Mouse (Mus musculus) hindbrain, embryonic 11.5 days (tissue): Measurements from ENCODE around the gene D630045J12Rik. TPM values are rescaled to one million over a fixed set of nuclear protein-coding genes. Genes with fewer than 3 reads are reported as not detected.

Experiments
- ATAC-seq: fragments of 200-750 bp; cut with Nextera tagmentation; 2 replicates; pipeline ENCODE4 v1.8.0; 2017; ENCODE audit warnings: mild to moderate bottlenecking, moderate TSS enrichment, moderate library complexity; ENCODE audit not compliant: low FRiP score
- DNase-seq: peaks from one replicate; pipeline ENCODE4 v3.0.0-alpha.2; 2015; ENCODE audit warnings: low spot score
- H3K27ac ChIP-seq: fragments of 300-500 bp; sonication (generic); 2 replicates; pipeline ENCODE4 v1.5.1; 2014; ENCODE audit warnings: mild to moderate bottlenecking, low read depth, low read length
- H3K27me3 ChIP-seq: fragments of 300-500 bp; sonication (generic); 2 replicates; pipeline ENCODE4 v1.6.1; 2014; ENCODE audit warnings: mild to moderate bottlenecking, low read length, moderate library complexity, mixed read lengths; ENCODE audit not compliant: control insufficient read depth, insufficient read depth
- H3K36me3 ChIP-seq: fragments of 300-500 bp; sonication (generic); 2 replicates; pipeline ENCODE4 v1.6.1; 2014; ENCODE audit warnings: mild to moderate bottlenecking, low read length, moderate library complexity, mixed read lengths; ENCODE audit not compliant: control insufficient read depth, insufficient read depth
- H3K4me1 ChIP-seq: fragments of 300-500 bp; sonication (generic); replicated peaks from 2 replicates; pipeline ENCODE4 v1.6.1; 2014; ENCODE audit warnings: low read length, mixed read lengths; ENCODE audit not compliant: control insufficient read depth, insufficient read depth
- H3K4me2 ChIP-seq: fragments of 300-500 bp; sonication (generic); replicated peaks from 2 replicates; pipeline ENCODE4 v1.6.1; 2014; ENCODE audit warnings: mild to moderate bottlenecking, low read depth, low read length
- H3K4me3 ChIP-seq: fragments of 300-500 bp; sonication (generic); 2 replicates; pipeline ENCODE4 v1.5.1; 2014; ENCODE audit warnings: low read depth, low read length
- H3K9ac ChIP-seq: fragments of 300-500 bp; sonication (generic); 2 replicates; pipeline ENCODE4 v1.6.1; 2014; ENCODE audit warnings: low read depth, low read length
- H3K9me3 ChIP-seq: fragments of 300-500 bp; sonication (generic); 2 replicates; pipeline ENCODE4 v1.6.1; 2016; ENCODE audit warnings: low read length; ENCODE audit not compliant: control insufficient read depth
- WGBS: fragments of 180-500 bp; shearing (Covaris S2); extraction: QIAGEN DNeasy Blood & Tissue Kit; methylation state at CpG from one replicate; pipeline ENCODE4 v1.1.7; 2014; 5-methylcytosine and 5-hydroxymethylcytosine counted together
- polyA plus RNA-seq: library from polyadenylated mRNA; unstranded; fragments of >200 nt; fragmentation: Nextera tagmentation; extraction: Ambion mirVana; gene quantifications from 2 replicates; pipeline ENCODE4 v1.2.1, GENCODE M21; 2014

The D630045J12Rik gene
- polyA plus RNA-seq, 1 experiment from 2014 or later: 13.2 TPM

DNA sequence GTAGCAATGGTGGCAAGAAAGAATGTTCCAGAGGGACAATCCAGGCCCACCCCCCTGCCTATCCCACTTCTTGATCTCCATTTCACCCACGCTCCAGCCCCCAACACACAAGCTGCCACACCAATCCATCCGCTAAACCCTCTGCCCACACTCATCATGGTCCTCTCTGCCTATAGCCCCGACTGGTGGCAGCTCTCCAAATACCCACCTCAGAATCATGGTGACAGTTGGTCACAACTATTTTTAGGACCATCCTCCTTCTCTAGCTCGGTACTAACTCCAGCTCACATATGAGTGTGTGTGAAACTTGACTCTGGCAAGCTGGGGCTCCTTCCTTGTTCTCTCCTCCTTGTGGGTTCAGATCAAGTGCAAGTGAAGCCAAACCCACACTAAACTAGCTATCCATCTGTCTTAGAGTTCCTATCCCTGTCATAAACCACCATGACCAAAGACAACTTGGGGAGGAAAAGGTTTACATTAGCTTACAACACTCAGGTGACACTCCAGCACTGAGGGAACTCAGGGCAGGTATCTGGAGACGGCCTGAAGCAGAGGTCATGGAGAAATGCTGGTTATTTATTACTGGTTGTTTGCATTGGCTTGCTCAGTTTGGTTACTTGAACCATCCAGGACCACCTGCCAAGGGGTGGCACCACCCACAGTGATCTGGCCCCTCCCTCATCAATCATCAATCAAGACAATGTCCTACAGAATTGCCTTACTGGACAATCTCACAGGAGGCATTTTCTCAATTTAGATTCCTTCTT, 9.8 kb upstream of the D630045J12Rik start:
- ATAC-seq: no peak
- no peak for DNase-seq
- H3K27ac ChIP-seq: no peak overlapping the region
- 82% methylated on average over 5 of the region's 5 CpGs for WGBS
- H3K4me1 ChIP-seq: no peaks in the 10 kb centered on the region
- no peak overlapping the region for H3K4me3 ChIP-seq
- H3K36me3 ChIP-seq: no peaks in the 10 kb centered on the region
- no peaks in the 10 kb centered on the region for H3K27me3 ChIP-seq
- no peaks in the 10 kb centered on the region for H3K9me3 ChIP-seq
- H3K9ac ChIP-seq: no peak overlapping the region
- H3K4me2 ChIP-seq: no peak overlapping the region

DNA sequence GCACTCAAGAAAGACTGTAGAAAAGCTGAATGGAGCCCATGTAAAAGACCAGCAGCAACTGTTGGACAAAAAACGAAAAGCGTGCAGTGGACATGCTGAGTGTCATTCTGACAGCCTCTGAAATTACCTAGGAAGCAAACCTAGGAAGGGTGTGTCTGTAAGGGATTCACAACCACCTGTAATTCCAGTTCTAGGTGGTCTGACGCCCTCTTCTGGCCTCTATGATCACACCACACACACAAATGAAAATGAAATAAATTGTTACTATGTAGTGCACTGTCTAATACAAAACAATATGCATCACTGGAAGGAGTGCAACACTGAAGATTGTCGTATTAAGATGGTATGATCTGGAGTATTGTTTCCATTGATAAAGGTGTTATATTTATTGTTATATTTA, 8.1 kb upstream of the D630045J12Rik start:
- 72% methylated on average over 4 of the region's 4 CpGs for WGBS
- Histone ChIP-seq H3K4me1 (no peaks in the 10 kb centered on the region), H3K4me2 (no peak overlapping the region), H3K27ac (no peak overlapping the region), H3K36me3 (no peaks in the 10 kb centered on the region), H3K4me3 (no peak overlapping the region), H3K9ac (no peak overlapping the region), H3K27me3 (no peaks in the 10 kb centered on the region), H3K9me3 (no peaks in the 10 kb centered on the region)
- DNase-seq: no peak
- no peak for ATAC-seq

DNA sequence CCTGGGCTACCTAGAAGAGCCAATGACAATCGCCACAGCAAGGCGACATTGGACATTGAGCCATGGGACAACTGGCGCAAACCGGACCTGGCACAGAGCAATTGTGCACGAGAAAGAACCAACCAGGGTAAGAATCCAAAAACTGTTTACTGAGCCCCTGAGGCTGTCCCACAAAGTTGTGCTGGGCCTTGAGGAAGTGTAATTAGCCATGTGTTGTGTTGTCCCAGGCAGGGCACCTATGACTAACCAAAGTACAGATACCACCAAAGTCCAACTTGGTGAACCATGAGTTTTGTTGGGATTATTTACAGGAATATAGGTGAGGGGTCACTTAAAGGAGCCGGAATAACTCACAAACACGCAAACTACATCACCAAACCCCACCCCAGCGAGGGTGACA, 3.7 kb upstream of the D630045J12Rik start:
- H3K27me3 ChIP-seq: no peaks in the 10 kb centered on the region
- no peak overlapping the region for H3K4me3 ChIP-seq
- H3K9ac ChIP-seq: no peak overlapping the region
- no peak for DNase-seq
- no peak for ATAC-seq
- 91% methylated on average over 8 of the region's 8 CpGs for WGBS
- no peaks in the 10 kb centered on the region for H3K36me3 ChIP-seq
- H3K4me2 ChIP-seq: no peak overlapping the region
- H3K4me1 ChIP-seq: no peaks in the 10 kb centered on the region; the same call in 1 of the 2 replicates
- H3K27ac ChIP-seq: no peak overlapping the region
- H3K9me3 ChIP-seq: no peaks in the 10 kb centered on the region

- H3K36me3 ChIP-seq: no peaks in the 10 kb centered on the region
- H3K4me2 ChIP-seq: no peak overlapping the region
- no peaks in the 10 kb centered on the region for H3K27me3 ChIP-seq
- H3K27ac ChIP-seq: no peak overlapping the region
- no peak for DNase-seq
- no peaks in the 10 kb centered on the region; the same call in 1 of the 2 replicates for H3K4me1 ChIP-seq
- H3K9ac ChIP-seq: no peak overlapping the region
- ATAC-seq: no peak
- H3K9me3 ChIP-seq: no peaks in the 10 kb centered on the region
- H3K4me3 ChIP-seq: no peak overlapping the region
- 94% methylated on average over 4 of the region's 4 CpGs for WGBS
Measured at GRCm38 (mm10) chr6:38256793-38257192, 3.0 kb upstream of the D630045J12Rik start.

- H3K36me3 ChIP-seq: no peaks in the 10 kb centered on the region
- H3K4me2 ChIP-seq: no peak overlapping the region
- no peaks in the 10 kb centered on the region for H3K27me3 ChIP-seq
- no peak overlapping the region for H3K9ac ChIP-seq
- ATAC-seq (no peak), DNase-seq (no peak)
- peaks cover 2% of the 10 kb centered on the region for H3K4me1 ChIP-seq
- H3K9me3 ChIP-seq: no peaks in the 10 kb centered on the region
- no peak overlapping the region for H3K4me3 ChIP-seq
- WGBS: 76% methylated on average over 2 of the region's 2 CpGs
- no peak overlapping the region for H3K27ac ChIP-seq
Measured at GRCm38 (mm10) chr6:38255794-38256193, 2.0 kb upstream of the D630045J12Rik start.

GRCm38 (mm10) chr6:38252766-38253735, 758 bp downstream of the D630045J12Rik start:
- ATAC-seq (peak; percentile 38; the same call in 1 of the 2 replicates), DNase-seq (peak; percentile 65)
- H3K27ac ChIP-seq: peak overlapping the region; percentile 93

DNA sequence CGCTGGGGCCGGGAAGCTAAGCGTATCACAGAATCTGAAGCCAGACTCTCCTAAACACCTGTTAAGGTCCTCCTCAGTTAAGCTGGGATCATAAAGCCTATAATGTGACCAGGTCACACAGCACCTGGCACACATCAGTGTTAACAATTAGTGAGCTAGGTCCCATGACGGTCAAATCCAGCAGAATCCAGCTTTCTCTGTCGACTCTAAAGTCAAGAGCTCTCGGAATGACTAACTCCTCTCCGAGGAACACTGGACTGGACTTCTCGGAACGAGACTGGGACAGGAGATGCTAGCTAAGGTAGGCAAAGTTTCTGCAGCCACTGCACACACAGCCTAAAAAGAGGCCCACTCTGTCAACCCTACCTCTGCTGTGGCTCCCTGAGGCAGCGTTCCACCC, 1.7 kb downstream of the D630045J12Rik start:
- Histone ChIP-seq H3K4me3 (peak overlapping the region; percentile 90), H3K27ac (no peak overlapping the region), H3K27me3 (no peaks in the 10 kb centered on the region), H3K4me2 (peak overlapping the region; percentile 54), H3K9me3 (no peaks in the 10 kb centered on the region), H3K4me1 (peaks cover 4% of the 10 kb centered on the region), H3K36me3 (no peaks in the 10 kb centered on the region), H3K9ac (peak overlapping the region; percentile 98)
- WGBS: 69% methylated on average over 10 of the region's 10 CpGs
- ATAC-seq (no peak), DNase-seq (no peak)

More at GRCm38 (mm10) chr6:38252766-38253735, 758 bp downstream of the D630045J12Rik start:
- Histone ChIP-seq H3K9ac (peak overlapping the region; percentile 98), H3K4me1 (peaks cover 4% of the 10 kb centered on the region), H3K4me2 (peak overlapping the region; percentile 54), H3K4me3 (peak overlapping the region; percentile 90), H3K27me3 (no peaks in the 10 kb centered on the region), H3K9me3 (no peaks in the 10 kb centered on the region), H3K36me3 (no peaks in the 10 kb centered on the region)
- 7% methylated on average over 19 of the region's 19 CpGs for WGBS

DNA sequence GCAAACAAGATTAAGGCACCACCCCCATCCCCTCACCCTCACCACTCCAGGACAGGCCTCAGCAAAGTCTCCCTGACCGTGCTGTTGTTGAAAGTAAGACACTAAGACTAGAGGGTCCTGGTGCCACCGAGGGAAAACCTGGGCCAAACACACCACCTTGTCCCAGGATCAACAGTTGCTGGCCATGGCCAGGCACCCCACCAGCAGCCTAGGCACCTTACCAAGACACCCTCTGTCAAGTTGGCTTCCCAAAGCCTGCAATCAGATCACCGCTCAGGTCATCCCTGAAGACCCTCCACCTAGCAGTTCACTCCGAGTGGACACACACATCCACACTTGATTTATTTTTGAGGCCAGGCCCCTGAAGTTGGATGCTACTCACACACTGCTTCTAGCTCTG, 2.3 kb downstream of the D630045J12Rik start:
- no peak for DNase-seq
- peaks cover 4% of the 10 kb centered on the region for H3K4me1 ChIP-seq
- no peaks in the 10 kb centered on the region for H3K27me3 ChIP-seq
- H3K27ac ChIP-seq: no peak overlapping the region
- H3K9ac ChIP-seq: no peak overlapping the region
- no peak overlapping the region for H3K4me3 ChIP-seq
- no peak for ATAC-seq
- H3K9me3 ChIP-seq: no peaks in the 10 kb centered on the region
- WGBS: 65% methylated on average over 4 of the region's 4 CpGs
- no peaks in the 10 kb centered on the region for H3K36me3 ChIP-seq
- H3K4me2 ChIP-seq: no peak overlapping the region
